Mouse (Mus musculus) heart, embryonic 11.5 days (tissue): ENCODE data around the gene Tmc8. TPM values are rescaled to one million over a fixed set of nuclear protein-coding genes. Genes with fewer than 3 reads are reported as not detected.
A peak's percentile ranks its signal among the peaks of the same experiment; 100 is the strongest.

Experiments used
- ATAC-seq: fragments of 200-750 bp; cut with Nextera tagmentation; replicated peaks from 2 replicates; pipeline ENCODE4 v1.8.0; 2017; ENCODE audit warnings: moderate library complexity; ENCODE audit not compliant: insufficient number of reproducible peaks, low FRiP score, low TSS enrichment
- H3K27ac ChIP-seq: fragments of 300-500 bp; sonication (generic); 2 replicates; pipeline ENCODE4 v1.5.1; 2014; ENCODE audit warnings: mild to moderate bottlenecking, low read depth, low read length
- H3K27me3 ChIP-seq: fragments of 300-500 bp; sonication (generic); 2 replicates; pipeline ENCODE4 v1.6.1; 2014; ENCODE audit warnings: mild to moderate bottlenecking, low read length, mixed read lengths; ENCODE audit not compliant: control insufficient read depth, insufficient read depth
- H3K36me3 ChIP-seq: fragments of 300-500 bp; sonication (generic); 2 replicates; pipeline ENCODE4 v1.6.1; 2014; ENCODE audit warnings: mild to moderate bottlenecking, low read length, moderate library complexity, mixed read lengths; ENCODE audit not compliant: control insufficient read depth, insufficient read depth
- H3K4me1 ChIP-seq: fragments of 300-500 bp; sonication (generic); 2 replicates; pipeline ENCODE4 v1.6.1; 2014; ENCODE audit warnings: low read length; ENCODE audit not compliant: control insufficient read depth, insufficient read depth
- H3K4me2 ChIP-seq: fragments of 300-500 bp; sonication (generic); 2 replicates; pipeline ENCODE4 v1.6.1; 2014; ENCODE audit warnings: mild to moderate bottlenecking, moderate library complexity
- H3K4me3 ChIP-seq: fragments of 300-500 bp; sonication (generic); 2 replicates; pipeline ENCODE4 v1.5.1; 2014; ENCODE audit warnings: low read depth, low read length
- H3K9ac ChIP-seq: fragments of 300-500 bp; sonication (generic); 2 replicates; pipeline ENCODE4 v1.6.1; 2014; ENCODE audit warnings: mild to moderate bottlenecking, low read depth, low read length, moderate library complexity
- H3K9me3 ChIP-seq: fragments of 300-500 bp; sonication (generic); replicated peaks from 2 replicates; pipeline ENCODE4 v1.6.1; 2016; ENCODE audit warnings: low read length; ENCODE audit not compliant: control insufficient read depth
- WGBS: fragments of 180-500 bp; shearing (Covaris S2); extraction: QIAGEN DNeasy Blood & Tissue Kit; methylation state at CpG from one replicate; pipeline ENCODE4 v1.1.7; 2014; ENCODE audit not compliant: insufficient replicate concordance; 5-methylcytosine and 5-hydroxymethylcytosine counted together
- polyA plus RNA-seq: library from polyadenylated mRNA; unstranded; fragments of >200 nt; fragmentation: Nextera tagmentation; extraction: Ambion mirVana; gene quantifications from 2 replicates; pipeline ENCODE4 v1.2.1, GENCODE M21; 2014

Tmc8 gene
- polyA plus RNA-seq, 1 experiment from 2014 or later = 4.5 TPM

DNA sequence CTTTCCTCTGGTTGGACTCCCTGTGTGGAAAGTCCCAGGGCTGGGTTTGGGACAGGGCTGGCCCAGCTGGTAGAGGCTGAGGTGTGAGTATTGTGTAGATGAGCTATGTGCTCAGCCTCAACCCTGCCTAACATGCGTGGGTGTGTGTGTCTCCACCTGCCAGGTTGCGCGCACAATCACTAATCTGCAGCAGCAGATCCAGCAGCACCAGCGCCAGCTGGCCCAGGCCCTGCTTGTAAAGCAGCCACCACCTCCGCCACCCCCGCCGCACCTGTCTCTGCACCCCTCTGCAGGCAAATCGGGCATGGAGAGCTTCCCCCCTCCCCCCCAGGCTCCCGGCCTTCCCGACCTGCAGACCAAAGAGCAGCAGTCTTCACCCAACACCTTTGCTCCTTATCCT is 32.5 kb upstream of the Tmc8 start:
- Histone ChIP-seq H3K27me3 (no peaks in the 10 kb centered on the region), H3K4me1 (no peaks in the 10 kb centered on the region), H3K4me2 (no peak overlapping the region), H3K4me3 (no peak overlapping the region), H3K27ac (no peak overlapping the region), H3K9ac (no peak overlapping the region), H3K36me3 (peaks cover 51% of the 10 kb centered on the region), H3K9me3 (no peaks in the 10 kb centered on the region)
- ATAC-seq = no peak
- 91% methylated on average over 10 of the region's 10 CpGs for WGBS

GRCm38 (mm10) chr11:117751544-117751943 is 30.3 kb upstream of the Tmc8 start:
- no peak overlapping the region for H3K27ac ChIP-seq
- ATAC-seq = no peak
- H3K27me3 ChIP-seq = no peaks in the 10 kb centered on the region
- peaks cover 63% of the 10 kb centered on the region for H3K36me3 ChIP-seq
- WGBS = 84% methylated on average over 6 of the region's 6 CpGs
- no peak overlapping the region for H3K4me2 ChIP-seq
- no peak overlapping the region for H3K4me3 ChIP-seq
- no peaks in the 10 kb centered on the region for H3K9me3 ChIP-seq
- H3K9ac ChIP-seq = no peak overlapping the region
- H3K4me1 ChIP-seq = no peaks in the 10 kb centered on the region

GRCm38 (mm10) chr11:117755891-117756290 is 26.0 kb upstream of the Tmc8 start:
- Histone ChIP-seq H3K4me1 (no peaks in the 10 kb centered on the region), H3K36me3 (peaks cover 60% of the 10 kb centered on the region), H3K9me3 (no peaks in the 10 kb centered on the region), H3K27me3 (no peaks in the 10 kb centered on the region), H3K4me3 (no peak overlapping the region), H3K4me2 (no peak overlapping the region), H3K27ac (no peak overlapping the region), H3K9ac (no peak overlapping the region)
- WGBS = 92% methylated on average over 7 of the region's 7 CpGs
- no peak for ATAC-seq

GRCm38 (mm10) chr11:117759267-117759666 is 22.6 kb upstream of the Tmc8 start:
- WGBS = 91% methylated on average over 10 of the region's 10 CpGs
- no peaks in the 10 kb centered on the region for H3K27me3 ChIP-seq
- H3K4me2 ChIP-seq = no peak overlapping the region
- no peak overlapping the region for H3K9ac ChIP-seq
- H3K4me1 ChIP-seq = no peaks in the 10 kb centered on the region
- H3K27ac ChIP-seq = no peak overlapping the region
- H3K9me3 ChIP-seq = no peaks in the 10 kb centered on the region
- peaks cover 43% of the 10 kb centered on the region for H3K36me3 ChIP-seq
- no peak overlapping the region for H3K4me3 ChIP-seq
- no peak for ATAC-seq

GRCm38 (mm10) chr11:117760374-117761119 is 21.3 kb upstream of the Tmc8 start:
- peaks cover 40% of the 10 kb centered on the region for H3K36me3 ChIP-seq
- WGBS = 91% methylated on average over 26 of the region's 26 CpGs
- no peaks in the 10 kb centered on the region for H3K9me3 ChIP-seq
- H3K4me3 ChIP-seq = no peak overlapping the region
- no peaks in the 10 kb centered on the region for H3K27me3 ChIP-seq
- no peaks in the 10 kb centered on the region for H3K4me1 ChIP-seq
- no peak overlapping the region; the same call in 1 of the 2 replicates for H3K27ac ChIP-seq
- H3K9ac ChIP-seq = no peak overlapping the region
- H3K4me2 ChIP-seq = no peak overlapping the region
- ATAC-seq = no peak

GRCm38 (mm10) chr11:117761801-117762200 is 20.1 kb upstream of the Tmc8 start:
- no peaks in the 10 kb centered on the region for H3K27me3 ChIP-seq
- H3K9me3 ChIP-seq = no peaks in the 10 kb centered on the region
- H3K36me3 ChIP-seq = peaks cover 37% of the 10 kb centered on the region
- no peak overlapping the region for H3K27ac ChIP-seq
- 89% methylated on average over 13 of the region's 13 CpGs for WGBS
- no peak for ATAC-seq
- no peak overlapping the region for H3K9ac ChIP-seq
- peaks cover 5% of the 10 kb centered on the region; the same call in 1 of the 2 replicates for H3K4me1 ChIP-seq
- H3K4me2 ChIP-seq = no peak overlapping the region
- no peak overlapping the region for H3K4me3 ChIP-seq

DNA sequence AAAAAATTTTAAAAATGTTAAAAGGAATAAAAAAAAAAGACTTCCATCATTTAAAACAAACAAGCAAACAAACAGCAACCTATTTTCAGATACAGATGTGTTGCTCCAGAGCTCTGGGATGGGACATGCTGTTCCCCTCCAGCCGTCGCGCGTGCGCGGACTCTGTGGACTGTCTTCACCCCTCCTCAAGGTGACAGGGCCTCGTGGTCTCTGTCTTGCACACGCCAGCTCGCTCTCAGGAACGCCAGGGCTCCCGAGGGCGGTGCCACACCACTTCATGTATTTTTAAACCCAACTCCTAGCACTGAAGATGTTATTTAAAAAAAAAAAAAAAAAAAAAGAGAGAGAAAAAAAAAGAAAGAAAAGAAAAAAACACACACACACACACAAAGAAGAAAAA is 19.6 kb upstream of the Tmc8 start:
- WGBS = 55% methylated on average over 12 of the region's 12 CpGs
- H3K36me3 ChIP-seq = peaks cover 37% of the 10 kb centered on the region

GRCm38 (mm10) chr11:117764319-117764718 is 17.6 kb upstream of the Tmc8 start:
- Histone ChIP-seq H3K4me2 (no peak overlapping the region), H3K27me3 (no peaks in the 10 kb centered on the region), H3K9me3 (no peaks in the 10 kb centered on the region), H3K27ac (no peak overlapping the region), H3K4me3 (no peak overlapping the region), H3K36me3 (peaks cover 28% of the 10 kb centered on the region), H3K4me1 (peaks cover 5% of the 10 kb centered on the region; the same call in 1 of the 2 replicates), H3K9ac (no peak overlapping the region)
- ATAC-seq = no peak
- WGBS = 87% methylated on average over 9 of the region's 9 CpGs

More for the DNA sequence above, 19.6 kb upstream of the Tmc8 start:
- no peak overlapping the region for H3K27ac ChIP-seq
- no peaks in the 10 kb centered on the region for H3K27me3 ChIP-seq
- no peak for ATAC-seq
- H3K4me1 ChIP-seq = peaks cover 5% of the 10 kb centered on the region; the same call in 1 of the 2 replicates
- H3K9me3 ChIP-seq = no peaks in the 10 kb centered on the region
- no peak overlapping the region for H3K9ac ChIP-seq
- H3K4me3 ChIP-seq = no peak overlapping the region
- no peak overlapping the region for H3K4me2 ChIP-seq

DNA sequence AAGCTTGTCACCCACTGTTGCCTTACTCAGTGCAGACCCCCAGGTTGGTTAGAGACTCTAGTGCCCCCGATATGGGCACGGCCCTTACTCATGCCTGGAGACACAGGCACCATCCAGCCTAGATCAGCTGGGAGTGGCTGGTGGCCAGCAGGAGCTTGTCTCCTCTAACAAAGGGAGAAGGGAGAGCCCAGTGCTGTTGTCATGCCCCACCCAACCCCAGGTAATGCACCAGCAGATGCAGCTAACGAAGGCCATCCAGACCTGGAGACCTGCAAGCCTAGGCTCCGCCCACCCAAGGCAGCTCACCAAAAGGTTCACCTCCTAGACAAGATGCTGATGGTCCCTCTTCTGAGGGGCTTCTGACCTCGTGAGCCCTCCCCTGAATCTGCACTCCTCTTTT is 16.5 kb upstream of the Tmc8 start:
- H3K27ac ChIP-seq = no peak overlapping the region
- peaks cover 19% of the 10 kb centered on the region for H3K36me3 ChIP-seq
- no peaks in the 10 kb centered on the region for H3K9me3 ChIP-seq
- no peaks in the 10 kb centered on the region for H3K27me3 ChIP-seq
- H3K4me3 ChIP-seq = no peak overlapping the region
- peaks cover 5% of the 10 kb centered on the region; the same call in 1 of the 2 replicates for H3K4me1 ChIP-seq
- WGBS = 78% methylated on average over 5 of the region's 5 CpGs
- no peak overlapping the region for H3K9ac ChIP-seq
- ATAC-seq = 0 out of 2 replicates have a peak, but pooled peaks have one; percentile 2
- no peak overlapping the region for H3K4me2 ChIP-seq
